Mouse (Mus musculus) forebrain, embryonic 13.5 days (tissue): ENCODE data around the gene Zbtb8b. TPM values are rescaled to one million over a fixed set of nuclear protein-coding genes. Genes with fewer than 3 reads are reported as not detected.

Source experiments
- ATAC-seq: fragments of 200-750 bp; cut with Nextera tagmentation; 2 replicates; pipeline ENCODE4 v1.8.0; 2017
- H3K27ac ChIP-seq: fragments of 300-500 bp; sonication (generic); 2 replicates; pipeline ENCODE4 v1.5.1; 2015; ENCODE audit warnings: inconsistent platforms, mild to moderate bottlenecking, moderate library complexity
- H3K27me3 ChIP-seq: fragments of 300-500 bp; sonication (generic); 2 replicates; pipeline ENCODE4 v1.6.1; 2015; ENCODE audit warnings: mild to moderate bottlenecking, inconsistent platforms
- H3K36me3 ChIP-seq: fragments of 300-500 bp; sonication (generic); 2 replicates; pipeline ENCODE4 v1.6.1; 2015; ENCODE audit warnings: mild to moderate bottlenecking, inconsistent platforms; ENCODE audit not compliant: poor library complexity, severe bottlenecking
- H3K4me1 ChIP-seq: fragments of 300-500 bp; sonication (generic); 2 replicates; pipeline ENCODE4 v1.6.1; 2015; ENCODE audit warnings: inconsistent platforms
- H3K4me2 ChIP-seq: fragments of 300-500 bp; sonication (generic); 2 replicates; pipeline ENCODE4 v1.6.1; 2015; ENCODE audit warnings: inconsistent platforms, mild to moderate bottlenecking, moderate library complexity
- H3K4me3 ChIP-seq: fragments of 300-500 bp; sonication (generic); 2 replicates; pipeline ENCODE4 v1.5.1; 2015; ENCODE audit warnings: mild to moderate bottlenecking, inconsistent platforms
- H3K9ac ChIP-seq: fragments of 300-500 bp; sonication (generic); 2 replicates; pipeline ENCODE4 v1.6.1; 2015; ENCODE audit warnings: mild to moderate bottlenecking, inconsistent platforms
- H3K9me3 ChIP-seq: fragments of 300-500 bp; sonication (generic); replicated peaks from 2 replicates; pipeline ENCODE4 v1.6.1; 2016; ENCODE audit warnings: inconsistent platforms
- WGBS: fragments of 180-500 bp; shearing (Covaris S2); methylation state at CpG from one replicate; pipeline ENCODE4 v1.1.7; 2015; 5-methylcytosine and 5-hydroxymethylcytosine counted together
- polyA plus RNA-seq: library from polyadenylated mRNA; unstranded; fragments of >200 nt; fragmentation: Nextera tagmentation; extraction: Ambion mirVana; gene quantifications from 2 replicates; pipeline ENCODE4 v1.2.1, GENCODE M21; 2015

Gene Zbtb8b
- polyA plus RNA-seq, 1 experiment from 2014 or later: 4.3 TPM

DNA sequence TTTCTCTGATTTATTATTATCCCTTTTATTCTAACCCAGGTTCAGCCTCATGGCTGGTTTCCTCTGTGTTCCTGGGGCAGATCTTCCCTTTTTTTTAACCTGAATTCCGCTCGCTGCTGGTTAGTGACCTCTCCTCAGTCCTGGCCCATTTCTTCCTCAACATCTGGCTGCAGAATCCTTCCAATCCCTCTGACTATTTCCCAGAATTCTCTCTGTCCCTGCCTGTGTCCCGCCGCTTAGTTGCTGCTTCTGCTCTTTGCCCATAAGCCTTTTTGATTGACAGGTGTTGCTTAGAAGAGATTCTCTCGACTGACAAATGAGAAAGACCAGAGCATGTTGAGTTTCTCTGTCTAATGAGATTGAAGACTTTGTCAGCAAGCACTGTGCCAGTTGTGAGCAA, 15.5 kb upstream of the Zbtb8b start:
- Histone ChIP-seq H3K27me3 (no peaks in the 10 kb centered on the region), H3K27ac (no peak overlapping the region), H3K9ac (no peak overlapping the region), H3K9me3 (no peaks in the 10 kb centered on the region), H3K4me1 (no peaks in the 10 kb centered on the region), H3K36me3 (no peaks in the 10 kb centered on the region), H3K4me3 (no peak overlapping the region), H3K4me2 (no peak overlapping the region)
- 56% methylated on average over 5 of the region's 5 CpGs for WGBS
- ATAC-seq: no peak

- Histone ChIP-seq H3K9ac (no peak overlapping the region), H3K9me3 (no peaks in the 10 kb centered on the region), H3K4me2 (no peak overlapping the region), H3K4me3 (no peak overlapping the region), H3K27ac (no peak overlapping the region), H3K4me1 (no peaks in the 10 kb centered on the region), H3K36me3 (no peaks in the 10 kb centered on the region), H3K27me3 (no peaks in the 10 kb centered on the region)
- WGBS: 3% methylated on average over 5 of the region's 5 CpGs
- peak; percentile 74 for ATAC-seq
Observed at GRCm38 (mm10) chr4:129455265-129455664, 14.6 kb upstream of the Zbtb8b start.

DNA sequence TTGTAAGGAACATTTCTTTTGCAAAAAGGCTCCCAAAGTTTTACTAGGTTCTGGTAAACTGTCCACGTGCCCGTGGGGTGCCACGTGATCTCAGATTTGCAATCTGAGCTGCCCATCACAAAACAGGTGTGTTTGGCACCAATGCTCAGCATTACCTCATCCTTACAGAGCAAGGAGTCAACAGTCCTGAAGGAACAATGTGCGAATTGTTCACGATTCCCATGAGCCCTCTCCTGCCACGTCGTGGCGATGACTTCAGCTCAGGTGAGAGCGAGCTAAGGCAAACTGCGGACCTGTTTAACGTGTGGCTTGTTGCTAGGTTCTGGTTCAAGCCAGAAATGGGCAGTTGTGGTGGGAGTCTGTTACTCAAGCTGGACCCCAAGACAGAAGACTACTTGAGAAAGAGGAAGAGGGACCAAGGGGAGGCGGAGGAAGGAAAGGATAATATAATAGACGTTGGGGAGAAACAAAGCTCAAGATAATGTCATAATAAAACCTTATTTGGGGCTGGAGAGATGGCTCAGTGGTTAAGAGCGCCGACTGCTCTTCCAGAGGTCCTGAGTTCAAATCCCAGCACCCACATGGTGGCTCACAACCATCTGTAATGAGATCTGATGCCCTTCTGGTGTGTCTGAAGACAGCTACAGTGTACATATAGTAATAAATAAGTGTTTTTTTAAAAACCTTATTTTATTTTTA, 11.0 kb upstream of the Zbtb8b start:
- no peak overlapping the region for H3K9ac ChIP-seq
- H3K4me1 ChIP-seq: no peaks in the 10 kb centered on the region
- WGBS: 85% methylated on average over 15 of the region's 15 CpGs
- no peaks in the 10 kb centered on the region for H3K9me3 ChIP-seq
- no peaks in the 10 kb centered on the region for H3K27me3 ChIP-seq
- no peak overlapping the region for H3K4me2 ChIP-seq
- no peak overlapping the region for H3K4me3 ChIP-seq
- no peaks in the 10 kb centered on the region for H3K36me3 ChIP-seq
- no peak for ATAC-seq
- no peak overlapping the region for H3K27ac ChIP-seq

GRCm38 (mm10) chr4:129450851-129451250, 10.2 kb upstream of the Zbtb8b start:
- no peak overlapping the region for H3K9ac ChIP-seq
- no peaks in the 10 kb centered on the region for H3K36me3 ChIP-seq
- H3K4me2 ChIP-seq: no peak overlapping the region
- no peaks in the 10 kb centered on the region for H3K4me1 ChIP-seq
- H3K27me3 ChIP-seq: no peaks in the 10 kb centered on the region
- WGBS: 93% methylated on average over 2 of the region's 2 CpGs
- H3K27ac ChIP-seq: no peak overlapping the region
- no peak overlapping the region for H3K4me3 ChIP-seq
- ATAC-seq: no peak
- H3K9me3 ChIP-seq: no peaks in the 10 kb centered on the region

DNA sequence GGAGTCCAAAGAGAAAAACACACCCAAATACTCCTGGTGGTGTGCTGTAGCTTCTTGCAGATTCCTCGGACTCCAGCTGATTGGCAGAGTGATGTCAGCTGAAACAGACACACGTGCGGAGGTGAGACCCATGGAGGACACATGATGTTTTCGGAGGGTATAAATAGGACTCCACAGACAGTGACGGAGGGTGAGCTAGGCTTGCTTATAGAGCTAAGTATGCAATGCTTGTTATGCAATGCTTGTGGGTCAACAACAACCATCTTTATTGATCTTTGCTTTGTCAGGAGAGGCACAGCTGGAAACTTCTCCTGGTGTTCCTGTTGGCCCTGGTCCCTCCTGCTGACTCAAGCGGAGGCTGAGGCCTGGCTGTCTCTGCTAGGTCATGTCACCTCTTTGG, 8.1 kb upstream of the Zbtb8b start:
- H3K4me3 ChIP-seq: no peak overlapping the region
- no peaks in the 10 kb centered on the region for H3K36me3 ChIP-seq
- no peak overlapping the region for H3K9ac ChIP-seq
- no peak overlapping the region for H3K27ac ChIP-seq
- H3K4me2 ChIP-seq: no peak overlapping the region
- no peaks in the 10 kb centered on the region for H3K27me3 ChIP-seq
- H3K9me3 ChIP-seq: no peaks in the 10 kb centered on the region
- WGBS: 92% methylated on average over 6 of the region's 6 CpGs
- no peak for ATAC-seq
- H3K4me1 ChIP-seq: no peaks in the 10 kb centered on the region

DNA sequence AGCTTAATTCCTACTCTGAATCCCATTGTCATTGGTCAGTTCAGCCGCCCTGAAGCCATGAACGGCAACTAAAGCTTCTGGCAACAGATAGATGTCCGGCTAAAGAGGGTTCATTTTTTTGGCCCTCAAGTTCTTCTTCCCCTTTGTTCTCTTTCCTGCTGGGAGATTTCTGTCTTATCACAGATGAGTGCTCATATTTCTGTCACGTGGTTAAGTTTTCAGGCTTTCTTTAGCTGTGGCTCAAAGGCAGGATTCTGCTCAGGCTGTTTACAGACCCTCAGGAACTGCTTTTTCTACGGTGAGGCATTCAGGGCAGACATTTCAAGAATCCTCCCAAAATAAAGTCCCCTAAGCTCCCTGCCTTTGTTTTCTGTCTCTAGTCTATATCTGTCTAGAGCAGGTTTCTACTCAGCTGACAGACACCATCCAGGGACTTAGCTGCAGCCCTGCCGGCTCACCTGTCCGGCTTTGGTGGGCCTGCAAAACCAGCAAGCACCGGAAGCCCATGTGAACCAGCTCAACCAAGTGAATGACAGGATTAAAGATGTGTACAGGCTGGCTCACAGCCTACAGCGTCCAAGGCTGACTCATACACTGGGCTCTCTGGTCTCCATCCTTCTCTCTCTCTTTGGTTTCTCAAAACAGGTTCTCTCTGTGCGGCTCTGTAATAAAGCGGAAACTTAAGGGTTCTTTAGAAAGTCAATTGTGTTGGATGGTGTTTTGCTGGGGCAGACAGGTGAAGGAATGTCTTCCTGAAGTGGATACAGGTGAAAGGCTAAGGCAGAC, 7.3 kb upstream of the Zbtb8b start:
- Histone ChIP-seq H3K9ac (no peak overlapping the region), H3K9me3 (no peaks in the 10 kb centered on the region), H3K4me2 (no peak overlapping the region), H3K27ac (no peak overlapping the region), H3K27me3 (peaks cover 4% of the 10 kb centered on the region; the same call in 1 of the 2 replicates), H3K36me3 (no peaks in the 10 kb centered on the region), H3K4me1 (no peaks in the 10 kb centered on the region), H3K4me3 (no peak overlapping the region)
- WGBS: 82% methylated on average over 11 of the region's 11 CpGs
- no peak for ATAC-seq

DNA sequence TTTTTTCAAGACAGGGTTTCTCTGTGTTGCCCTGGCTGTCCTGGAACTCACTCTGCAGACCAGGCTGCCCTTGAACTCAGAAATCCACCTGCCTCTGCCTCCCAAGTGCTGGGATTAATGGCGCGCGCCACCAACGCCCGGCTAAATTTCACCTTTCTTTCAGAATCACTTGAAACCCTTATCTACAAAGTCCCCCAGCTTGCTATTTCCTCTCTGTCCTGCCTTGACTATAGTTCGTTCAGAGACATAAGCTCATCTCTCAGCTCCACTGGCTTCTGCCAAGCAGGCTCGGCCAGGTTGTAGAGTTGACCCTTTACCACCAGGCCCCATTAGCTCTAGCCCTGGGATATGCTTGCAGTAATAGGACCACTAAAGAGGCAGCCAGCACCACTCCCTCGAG, 6.7 kb upstream of the Zbtb8b start:
- Histone ChIP-seq H3K27me3 (peaks cover 10% of the 10 kb centered on the region), H3K36me3 (no peaks in the 10 kb centered on the region), H3K9me3 (no peaks in the 10 kb centered on the region), H3K4me2 (no peak overlapping the region), H3K4me3 (no peak overlapping the region), H3K27ac (no peak overlapping the region), H3K4me1 (no peaks in the 10 kb centered on the region), H3K9ac (no peak overlapping the region)
- WGBS: 85% methylated on average over 8 of the region's 8 CpGs
- ATAC-seq: no peak

DNA sequence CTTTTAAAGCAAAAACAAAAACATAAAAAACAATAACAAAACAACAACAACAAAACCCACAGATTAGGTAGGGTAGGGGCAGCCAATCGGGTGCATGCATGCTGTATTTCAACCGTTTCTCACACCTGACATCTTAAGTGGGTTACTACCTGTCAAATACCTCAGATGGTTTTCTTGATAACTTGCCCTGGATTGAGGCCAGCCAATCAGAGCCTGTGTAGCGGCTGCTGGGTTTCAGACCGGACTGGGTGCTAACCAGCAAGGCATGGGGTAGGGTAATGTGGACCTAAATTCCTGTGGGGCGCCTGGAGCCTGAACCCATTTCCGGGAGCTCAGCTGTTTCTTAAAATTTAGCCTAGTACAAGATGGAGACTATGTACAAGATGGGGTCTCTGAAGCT, 492 bp upstream of the Zbtb8b start:
- no peak for ATAC-seq
- Histone ChIP-seq H3K4me2 (peak overlapping the region; percentile 64), H3K9me3 (no peaks in the 10 kb centered on the region), H3K4me3 (peak overlapping the region; percentile 44), H3K27ac (no peak overlapping the region), H3K36me3 (no peaks in the 10 kb centered on the region), H3K4me1 (peaks cover 7% of the 10 kb centered on the region; the same call in 1 of the 2 replicates), H3K9ac (no peak overlapping the region), H3K27me3 (peaks cover 43% of the 10 kb centered on the region)
- 25% methylated on average over 6 of the region's 6 CpGs for WGBS

GRCm38 (mm10) chr4:129418321-129418720, 22.3 kb downstream of the Zbtb8b start:
- Histone ChIP-seq H3K9me3 (no peaks in the 10 kb centered on the region), H3K4me3 (no peak overlapping the region), H3K4me2 (no peak overlapping the region), H3K27me3 (no peaks in the 10 kb centered on the region), H3K9ac (no peak overlapping the region), H3K27ac (no peak overlapping the region), H3K36me3 (no peaks in the 10 kb centered on the region), H3K4me1 (no peaks in the 10 kb centered on the region)
- WGBS: 78% methylated on average over 5 of the region's 5 CpGs
- ATAC-seq: no peak

GRCm38 (mm10) chr4:129416478-129416877, 24.2 kb downstream of the Zbtb8b start:
- H3K9me3 ChIP-seq: no peaks in the 10 kb centered on the region
- H3K9ac ChIP-seq: no peak overlapping the region
- no peaks in the 10 kb centered on the region for H3K36me3 ChIP-seq
- H3K4me3 ChIP-seq: no peak overlapping the region
- WGBS: 91% methylated on average over 5 of the region's 5 CpGs
- ATAC-seq: no peak
- no peak overlapping the region for H3K27ac ChIP-seq
- no peaks in the 10 kb centered on the region for H3K4me1 ChIP-seq
- H3K27me3 ChIP-seq: no peaks in the 10 kb centered on the region
- no peak overlapping the region for H3K4me2 ChIP-seq

DNA sequence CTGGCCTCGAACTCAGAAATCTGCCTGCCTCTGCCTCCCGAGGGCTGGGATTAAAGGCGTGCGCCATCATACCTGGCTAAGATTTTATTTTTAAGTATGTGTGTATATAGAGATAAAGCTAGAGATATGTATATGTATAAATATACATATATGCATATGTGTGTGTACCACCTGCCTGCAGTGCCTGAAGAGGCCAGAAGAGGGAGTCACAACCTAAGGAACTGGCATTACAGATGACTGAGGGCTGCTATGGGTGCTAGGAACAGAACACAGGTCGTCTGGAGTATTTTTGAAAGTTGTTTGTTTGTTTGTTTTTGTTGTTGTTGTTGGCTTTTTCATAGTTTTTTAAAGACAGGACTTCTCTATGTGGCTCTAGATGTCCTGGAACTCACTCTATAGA, 24.8 kb downstream of the Zbtb8b start:
- ATAC-seq: no peak
- WGBS: 90% methylated on average over 5 of the region's 5 CpGs
- Histone ChIP-seq H3K4me2 (no peak overlapping the region), H3K9ac (no peak overlapping the region), H3K27me3 (no peaks in the 10 kb centered on the region), H3K27ac (no peak overlapping the region), H3K4me1 (no peaks in the 10 kb centered on the region), H3K36me3 (no peaks in the 10 kb centered on the region), H3K4me3 (no peak overlapping the region), H3K9me3 (no peaks in the 10 kb centered on the region)

GRCm38 (mm10) chr4:129410991-129411390, 29.7 kb downstream of the Zbtb8b start:
- no peak for ATAC-seq
- H3K27me3 ChIP-seq: no peaks in the 10 kb centered on the region
- H3K4me2 ChIP-seq: no peak overlapping the region
- H3K27ac ChIP-seq: no peak overlapping the region
- H3K4me1 ChIP-seq: 0 out of 2 replicates have a peak, but pooled peaks cover 4% of the 10 kb centered on the region
- no peaks in the 10 kb centered on the region for H3K9me3 ChIP-seq
- H3K36me3 ChIP-seq: no peaks in the 10 kb centered on the region
- H3K9ac ChIP-seq: no peak overlapping the region
- no peak overlapping the region for H3K4me3 ChIP-seq
